Mouse (Mus musculus) CH12.LX (cell line): ENCODE data around the gene Olfr24.

ENCODE experiments used
- CTCF ChIP-seq, 2 experiments: IDR thresholded peaks in 1 of 2; conservative IDR thresholded peaks in 1 of 2; 2 replicates each; pipeline ENCODE4 v1.5.1; 2011 to 2012; ENCODE audit warnings: low read depth in 2 of 2, low read length in 2 of 2, improper control_type of control experiment in 1 of 2, inconsistent platforms in 1 of 2, mild to moderate bottlenecking in 1 of 2, moderate library complexity in 1 of 2
- POLR2A ChIP-seq: IDR thresholded peaks from 2 replicates; pipeline ENCODE4 v1.6.1; 2011; ENCODE audit warnings: low read depth, mild to moderate bottlenecking, improper control_type of control experiment, low read length
- RCOR1 ChIP-seq: conservative IDR thresholded peaks from 2 replicates; pipeline ENCODE4 v1.6.1; 2012; ENCODE audit warnings: low read depth, mild to moderate bottlenecking, inconsistent platforms, low read length, improper control_type of control experiment

DNA sequence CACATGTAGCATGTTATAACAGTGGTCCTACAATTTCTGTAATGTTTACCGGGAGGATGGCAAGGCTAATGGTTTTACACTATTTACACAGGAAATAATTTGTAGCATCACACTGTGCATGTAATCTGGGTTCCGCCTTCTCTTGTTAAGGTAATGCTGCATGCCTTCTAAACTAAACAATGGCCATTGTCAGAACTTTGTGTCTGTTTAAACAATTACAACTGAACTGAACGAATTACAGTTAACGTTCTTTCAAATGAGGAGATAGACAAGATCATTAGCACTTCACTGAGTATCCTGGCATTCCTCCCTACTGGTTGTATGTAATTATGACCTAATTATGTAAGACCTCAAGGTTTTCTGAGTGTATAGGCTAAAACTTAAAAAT lies 41.1 kb downstream of the Olfr24 start:
- no peak for TF ChIP-seq RCOR1
- no peak for TF ChIP-seq POLR2A
- no peak for TF ChIP-seq CTCF (conservative IDR thresholded peaks at IDR 0.05 in 1 of 2, IDR thresholded peaks at IDR 0.05 in 1 of 2; ENCODE audit: low read depth in 2 of 2, low read length in 2 of 2)
